Mouse (Mus musculus): Measurements from ENCODE around the gene Rundc3a. TPM values are rescaled to one million over a fixed set of nuclear protein-coding genes. Genes with fewer than 3 reads are reported as not detected.
"Not testable (repeated sequence)": the region's sequence is repeated elsewhere in the genome, so short reads cannot be mapped to it uniquely, and the experiment has no call there.

Rundc3a gene
- polyA plus RNA-seq, 1 experiment from 2014 or later: 151 TPM

DNA sequence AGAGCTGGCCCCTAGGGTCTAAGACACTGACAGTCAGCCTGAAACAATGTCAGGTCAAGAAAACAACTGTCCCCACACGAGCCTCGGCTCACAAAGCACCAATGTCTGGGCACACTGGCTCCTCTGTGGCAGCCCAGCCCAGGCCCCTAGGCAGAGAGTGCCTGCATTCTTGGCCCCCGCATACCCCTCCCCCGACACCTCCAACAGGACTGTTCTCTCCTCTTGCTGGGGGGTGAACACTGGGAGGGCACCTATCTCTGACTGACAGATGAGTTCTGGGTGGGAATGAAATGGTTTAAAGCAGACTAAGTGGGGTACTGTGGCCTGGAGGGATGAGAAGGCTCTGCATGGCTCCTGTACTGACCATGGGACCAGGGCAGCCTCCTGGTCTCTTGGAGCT, 27.5 kb upstream of the Rundc3a start:
- Histone ChIP-seq H3K4me1 (ENCODE audit: control insufficient read depth, insufficient read depth, low read length) (no peaks in the 10 kb centered on the region), H3K9me3 (replicated peaks; ENCODE audit: control insufficient read depth, low read length, poor library complexity, severe bottlenecking) (no peaks in the 10 kb centered on the region), H3K36me3 (ENCODE audit: control insufficient read depth, insufficient read depth, low read length) (no peaks in the 10 kb centered on the region), H3K27ac (ENCODE audit: low read length) (no peak overlapping the region), H3K4me2 (ENCODE audit: low read length) (no peak overlapping the region), H3K4me3 (ENCODE audit: low read depth, low read length) (no peak overlapping the region), H3K9ac (ENCODE audit: low read depth, low read length) (no peak overlapping the region), H3K27me3 (ENCODE audit: control insufficient read depth, insufficient read depth, low read depth, low read length) (no peaks in the 10 kb centered on the region)
- no peak for ATAC-seq
- WGBS: 64% methylated on average over 4 of the region's 4 CpGs

DNA sequence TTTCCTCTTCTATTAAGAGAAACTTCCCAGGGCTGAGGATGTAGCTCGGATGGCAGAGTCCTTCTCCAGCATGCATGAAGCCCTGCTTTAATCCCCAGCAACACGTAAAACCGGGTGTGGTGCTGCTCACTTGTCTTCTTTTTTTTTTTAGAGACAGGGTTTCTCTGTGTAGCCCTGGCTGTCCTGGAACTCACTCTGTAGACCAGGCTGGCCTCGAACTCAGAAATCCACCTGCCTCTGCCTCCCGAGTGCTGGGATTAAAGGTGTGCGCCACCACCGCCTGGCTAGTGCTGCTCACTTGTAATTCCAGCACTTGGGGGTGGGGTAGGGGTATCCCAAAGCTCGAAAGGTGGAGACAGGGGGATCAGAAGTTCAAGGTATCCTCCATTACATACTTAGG, 27.1 kb upstream of the Rundc3a start, which contains the start of gene Slc4a1:
Gene Slc4a1 (minus strand): TSS at position 101 of the 400 bp plus-strand sequence.
- H3K9ac ChIP-seq (ENCODE audit: low read depth, low read length); H3K4me3 ChIP-seq (ENCODE audit: low read depth, low read length); H3K27me3 ChIP-seq (ENCODE audit: control insufficient read depth, insufficient read depth, low read depth, low read length); H3K9me3 ChIP-seq (replicated peaks; ENCODE audit: control insufficient read depth, low read length, poor library complexity, severe bottlenecking); ATAC-seq; H3K4me1 ChIP-seq (ENCODE audit: control insufficient read depth, insufficient read depth, low read length); H3K27ac ChIP-seq (ENCODE audit: low read length); H3K4me2 ChIP-seq (ENCODE audit: low read length); H3K36me3 ChIP-seq (ENCODE audit: control insufficient read depth, insufficient read depth, low read length): not testable (repeated sequence)
- WGBS: 83% methylated on average over 7 of the region's 8 CpGs

GRCm38 (mm10) chr11:102367504-102368280, 25.5 kb upstream of the Rundc3a start:
- WGBS: 87% methylated on average over 9 of the region's 9 CpGs
- Histone ChIP-seq H3K9ac (ENCODE audit: low read depth, low read length) (no peak overlapping the region), H3K9me3 (replicated peaks; ENCODE audit: control insufficient read depth, low read length, poor library complexity, severe bottlenecking) (no peaks in the 10 kb centered on the region), H3K27me3 (ENCODE audit: control insufficient read depth, insufficient read depth, low read depth, low read length) (no peaks in the 10 kb centered on the region), H3K4me1 (ENCODE audit: control insufficient read depth, insufficient read depth, low read length) (no peaks in the 10 kb centered on the region), H3K27ac (ENCODE audit: low read length) (no peak overlapping the region), H3K4me3 (ENCODE audit: low read depth, low read length) (no peak overlapping the region), H3K36me3 (ENCODE audit: control insufficient read depth, insufficient read depth, low read length) (no peaks in the 10 kb centered on the region), H3K4me2 (ENCODE audit: low read length) (no peak overlapping the region)
- no peak for ATAC-seq

- WGBS: 83% methylated on average over 5 of the region's 5 CpGs
- Histone ChIP-seq H3K9me3 (replicated peaks; ENCODE audit: control insufficient read depth, low read length, poor library complexity, severe bottlenecking) (no peaks in the 10 kb centered on the region), H3K4me2 (ENCODE audit: low read length) (no peak overlapping the region), H3K27me3 (ENCODE audit: control insufficient read depth, insufficient read depth, low read depth, low read length) (no peaks in the 10 kb centered on the region), H3K36me3 (ENCODE audit: control insufficient read depth, insufficient read depth, low read length) (no peaks in the 10 kb centered on the region), H3K9ac (ENCODE audit: low read depth, low read length) (no peak overlapping the region), H3K27ac (ENCODE audit: low read length) (no peak overlapping the region), H3K4me1 (ENCODE audit: control insufficient read depth, insufficient read depth, low read length) (no peaks in the 10 kb centered on the region), H3K4me3 (ENCODE audit: low read depth, low read length) (no peak overlapping the region)
- no peak for ATAC-seq
These were observed 24.9 kb upstream of the Rundc3a start for GRCm38 (mm10) chr11:102368347-102368746.

- ATAC-seq: no peak
- 79% methylated on average over 4 of the region's 4 CpGs for WGBS
- no peak overlapping the region for H3K9ac ChIP-seq (ENCODE audit: low read depth, low read length)
These were observed 23.9 kb upstream of the Rundc3a start for GRCm38 (mm10) chr11:102369263-102369662.

DNA sequence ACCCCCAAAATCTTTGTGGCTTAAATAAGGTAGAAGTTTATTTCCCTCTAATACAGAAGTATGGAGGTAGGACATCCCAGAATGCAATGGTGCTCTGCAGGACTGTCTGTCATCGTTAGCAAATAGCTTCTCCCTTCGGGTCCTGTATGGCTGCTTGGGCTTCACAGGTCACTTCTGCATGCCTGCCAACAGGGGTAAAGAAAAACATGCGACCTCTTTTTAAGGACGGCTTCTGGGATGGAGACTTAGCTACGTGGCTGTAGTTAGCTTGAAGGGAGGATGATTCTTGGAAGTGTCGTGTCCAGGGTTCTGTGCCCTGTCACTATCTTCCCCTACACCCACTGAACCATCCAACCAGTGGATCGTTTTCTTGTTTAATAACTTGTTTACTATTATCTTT, 22.9 kb upstream of the Rundc3a start:
- no peak overlapping the region for H3K4me3 ChIP-seq (ENCODE audit: low read depth, low read length)
- no peaks in the 10 kb centered on the region for H3K27me3 ChIP-seq (ENCODE audit: control insufficient read depth, insufficient read depth, low read depth, low read length)
- no peak overlapping the region for H3K4me2 ChIP-seq (ENCODE audit: low read length)
- H3K9me3 ChIP-seq (replicated peaks; ENCODE audit: control insufficient read depth, low read length, poor library complexity, severe bottlenecking): no peaks in the 10 kb centered on the region
- no peak for ATAC-seq
- 59% methylated on average over 7 of the region's 7 CpGs for WGBS
- no peak overlapping the region for H3K9ac ChIP-seq (ENCODE audit: low read depth, low read length)
- H3K27ac ChIP-seq (ENCODE audit: low read length): no peak overlapping the region
- peaks cover under 1% of the 10 kb centered on the region; the same call in 1 of the 2 replicates for H3K4me1 ChIP-seq (ENCODE audit: control insufficient read depth, insufficient read depth, low read length)
- no peaks in the 10 kb centered on the region for H3K36me3 ChIP-seq (ENCODE audit: control insufficient read depth, insufficient read depth, low read length)

More at GRCm38 (mm10) chr11:102369263-102369662, 23.9 kb upstream of the Rundc3a start:
- H3K9me3 ChIP-seq (replicated peaks; ENCODE audit: control insufficient read depth, low read length, poor library complexity, severe bottlenecking): no peaks in the 10 kb centered on the region
- H3K27me3 ChIP-seq (ENCODE audit: control insufficient read depth, insufficient read depth, low read depth, low read length): no peaks in the 10 kb centered on the region
- no peak overlapping the region for H3K4me3 ChIP-seq (ENCODE audit: low read depth, low read length)
- H3K4me2 ChIP-seq (ENCODE audit: low read length): no peak overlapping the region
- H3K4me1 ChIP-seq (ENCODE audit: control insufficient read depth, insufficient read depth, low read length): no peaks in the 10 kb centered on the region
- H3K36me3 ChIP-seq (ENCODE audit: control insufficient read depth, insufficient read depth, low read length): no peaks in the 10 kb centered on the region
- no peak overlapping the region for H3K27ac ChIP-seq (ENCODE audit: low read length)

DNA sequence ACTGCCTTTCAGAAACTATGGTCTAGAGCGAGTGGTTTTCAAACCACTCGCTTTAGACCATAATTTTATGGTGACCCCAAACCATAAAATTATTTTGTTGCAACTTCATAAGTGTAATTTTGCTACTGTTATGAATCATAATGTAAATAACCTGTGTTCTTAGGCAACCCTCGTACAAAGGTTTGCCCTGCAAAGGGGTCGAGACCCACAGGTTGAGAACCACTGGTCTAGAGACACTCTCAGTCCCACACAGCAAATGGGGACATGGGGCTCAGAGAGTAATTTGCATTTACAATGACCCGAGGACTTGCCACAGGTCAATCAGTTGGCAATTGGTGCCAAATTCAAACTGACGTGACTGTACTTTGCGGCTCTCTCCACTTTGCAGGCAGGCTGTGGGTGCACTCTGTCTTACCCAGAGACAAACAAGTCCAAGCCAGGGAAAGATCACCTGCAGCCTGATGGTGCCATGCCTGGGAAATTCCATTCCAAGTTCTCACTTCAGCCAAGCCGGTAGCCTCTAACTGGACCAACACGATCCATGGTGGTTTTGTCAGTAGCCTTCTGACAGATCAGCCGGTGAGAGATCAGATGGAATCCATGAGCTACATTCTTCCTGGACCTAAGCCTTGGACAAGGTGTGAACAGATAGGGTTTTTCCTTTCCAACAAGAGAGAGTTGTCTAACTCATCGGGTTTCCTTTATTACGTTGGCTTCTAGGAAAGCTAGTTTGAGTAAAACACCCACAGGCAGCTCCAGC, 21.1 kb upstream of the Rundc3a start:
- H3K9me3 ChIP-seq (replicated peaks; ENCODE audit: control insufficient read depth, low read length, poor library complexity, severe bottlenecking): no peaks in the 10 kb centered on the region
- no peaks in the 10 kb centered on the region for H3K27me3 ChIP-seq (ENCODE audit: control insufficient read depth, insufficient read depth, low read depth, low read length)
- peaks cover 8% of the 10 kb centered on the region; the same call in 1 of the 2 replicates for H3K4me1 ChIP-seq (ENCODE audit: control insufficient read depth, insufficient read depth, low read length)
- no peak overlapping the region for H3K9ac ChIP-seq (ENCODE audit: low read depth, low read length)
- WGBS: 87% methylated on average over 12 of the region's 12 CpGs
- no peak overlapping the region for H3K4me2 ChIP-seq (ENCODE audit: low read length)
- H3K27ac ChIP-seq (ENCODE audit: low read length): no peak overlapping the region
- H3K36me3 ChIP-seq (ENCODE audit: control insufficient read depth, insufficient read depth, low read length): no peaks in the 10 kb centered on the region
- H3K4me3 ChIP-seq (ENCODE audit: low read depth, low read length): no peak overlapping the region
- ATAC-seq: no peak

DNA sequence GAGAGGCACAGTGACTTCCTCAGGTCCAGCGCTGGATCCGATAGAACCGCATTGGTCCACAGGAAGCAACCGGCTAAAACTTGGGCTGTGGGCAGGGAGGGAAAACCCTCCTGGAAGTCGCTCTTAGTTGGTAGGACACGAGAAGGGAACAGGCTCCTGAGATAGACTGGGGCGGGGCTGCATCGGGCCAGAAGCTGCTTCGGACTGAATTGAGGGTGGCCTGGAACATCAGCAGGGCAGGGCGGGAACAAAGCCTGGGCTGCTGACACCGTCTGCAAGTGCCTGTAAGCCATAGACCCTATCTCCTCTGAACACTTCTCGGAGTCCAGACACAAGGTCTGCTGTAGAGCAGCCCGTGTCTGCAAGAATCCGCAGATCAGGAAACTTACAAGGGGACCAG, 20.3 kb upstream of the Rundc3a start:
- H3K9me3 ChIP-seq (replicated peaks; ENCODE audit: control insufficient read depth, low read length, poor library complexity, severe bottlenecking): no peaks in the 10 kb centered on the region
- no peak overlapping the region for H3K27ac ChIP-seq (ENCODE audit: low read length)

DNA sequence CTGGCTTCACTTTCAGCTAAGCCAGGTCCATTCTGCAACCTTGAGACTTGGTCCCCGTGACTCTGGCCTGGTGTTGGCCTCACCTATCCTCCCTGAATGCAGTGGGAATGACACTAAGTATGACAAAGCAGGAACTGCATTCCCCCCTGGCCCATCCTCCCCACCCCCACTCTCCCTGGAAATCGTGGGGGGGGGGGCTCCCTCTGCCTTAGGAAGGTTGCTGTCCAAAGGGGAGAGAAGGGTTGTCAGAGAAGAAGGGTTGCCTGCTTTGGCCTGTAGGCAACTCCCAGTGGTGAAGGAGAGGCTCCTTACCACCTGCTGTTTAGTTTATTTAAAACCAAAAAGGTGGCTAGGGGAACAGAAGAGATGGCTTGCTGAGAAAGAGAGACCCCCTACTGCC, 19.6 kb upstream of the Rundc3a start:
- 31% methylated on average over 2 of the region's 2 CpGs for WGBS

More for the DNA sequence above, 20.3 kb upstream of the Rundc3a start:
- no peak for ATAC-seq
- peaks cover 8% of the 10 kb centered on the region; the same call in 1 of the 2 replicates for H3K4me1 ChIP-seq (ENCODE audit: control insufficient read depth, insufficient read depth, low read length)
- H3K9ac ChIP-seq (ENCODE audit: low read depth, low read length): no peak overlapping the region
- 41% methylated on average over 14 of the region's 14 CpGs for WGBS
- H3K4me3 ChIP-seq (ENCODE audit: low read depth, low read length): no peak overlapping the region
- H3K4me2 ChIP-seq (ENCODE audit: low read length): no peak overlapping the region
- H3K36me3 ChIP-seq (ENCODE audit: control insufficient read depth, insufficient read depth, low read length): no peaks in the 10 kb centered on the region
- no peaks in the 10 kb centered on the region for H3K27me3 ChIP-seq (ENCODE audit: control insufficient read depth, insufficient read depth, low read depth, low read length)

More for the DNA sequence above, 19.6 kb upstream of the Rundc3a start:
- Histone ChIP-seq H3K27ac (ENCODE audit: low read length) (no peak overlapping the region), H3K27me3 (ENCODE audit: control insufficient read depth, insufficient read depth, low read depth, low read length) (no peaks in the 10 kb centered on the region), H3K4me3 (ENCODE audit: low read depth, low read length) (no peak overlapping the region), H3K9me3 (replicated peaks; ENCODE audit: control insufficient read depth, low read length, poor library complexity, severe bottlenecking) (no peaks in the 10 kb centered on the region), H3K4me1 (ENCODE audit: control insufficient read depth, insufficient read depth, low read length) (peaks cover 8% of the 10 kb centered on the region; the same call in 1 of the 2 replicates), H3K4me2 (ENCODE audit: low read length) (no peak overlapping the region), H3K9ac (ENCODE audit: low read depth, low read length) (no peak overlapping the region), H3K36me3 (ENCODE audit: control insufficient read depth, insufficient read depth, low read length) (no peaks in the 10 kb centered on the region)
- no peak for ATAC-seq

Measured in midbrain, embryonic 16.5 days (tissue).